Mouse (Mus musculus) liver, embryonic 14 days (tissue): ENCODE measurements around the gene Prb1. TPM values are rescaled to one million over a fixed set of nuclear protein-coding genes. Genes with fewer than 3 reads are reported as not detected.

Experiments
- polyA plus RNA-seq: library from polyadenylated mRNA; depleted of rRNA; stranded (reverse); fragments of >200 nt; gene quantifications from 2 replicates; pipeline ENCODE4 v1.2.3, GENCODE M21; 2012; rRNA removed

Prb1 gene
- not detected in 2 replicates for polyA plus RNA-seq

GRCm38 (mm10) chr6:132210421-132210820 is at the start of gene Prb1:
TSS of gene Prb1 (minus strand) at chr6:132210521.

Other genes with a start within 250 kb of the Prb1 start
- not detected in 2 replicates for gene Prpmp5, start 104.2 kb upstream of the Prb1 start, polyA plus RNA-seq
- not detected in 2 replicates for gene Gm8882, start 153.6 kb upstream of the Prb1 start, polyA plus RNA-seq